Mouse (Mus musculus) c-Kit-positive CD71-positive TER-119-positive erythroid progenitor cells, embryonic 14.5 days (primary cell): Measurements from ENCODE around the gene Etfdh.

ENCODE experiments used
- DNase-seq: peaks from one replicate; pipeline ENCODE4 v3.0.0-alpha.2; 2013; ENCODE audit warnings: low spot score

The Etfdh gene

DNA sequence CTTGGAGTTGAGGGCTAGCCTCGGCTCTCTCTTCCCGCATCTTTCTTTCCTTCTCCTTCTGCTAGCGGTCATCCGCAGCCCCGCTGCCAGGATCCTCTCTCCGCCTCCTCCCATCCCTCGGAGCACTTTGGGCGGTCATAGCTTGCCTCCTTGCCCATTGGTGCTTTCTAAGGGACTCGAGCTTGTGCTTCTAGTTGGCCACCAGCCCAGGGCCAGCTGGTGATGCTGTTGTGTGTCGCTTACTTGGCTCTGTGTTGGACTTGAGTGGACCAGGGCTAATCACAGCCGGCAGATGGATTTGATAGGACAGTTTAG is at the start of gene Etfdh:
Gene Etfdh (minus strand): TSS at position 85 of the 315 bp plus-strand sequence.
- peak; percentile 56 for DNase-seq

DNA sequence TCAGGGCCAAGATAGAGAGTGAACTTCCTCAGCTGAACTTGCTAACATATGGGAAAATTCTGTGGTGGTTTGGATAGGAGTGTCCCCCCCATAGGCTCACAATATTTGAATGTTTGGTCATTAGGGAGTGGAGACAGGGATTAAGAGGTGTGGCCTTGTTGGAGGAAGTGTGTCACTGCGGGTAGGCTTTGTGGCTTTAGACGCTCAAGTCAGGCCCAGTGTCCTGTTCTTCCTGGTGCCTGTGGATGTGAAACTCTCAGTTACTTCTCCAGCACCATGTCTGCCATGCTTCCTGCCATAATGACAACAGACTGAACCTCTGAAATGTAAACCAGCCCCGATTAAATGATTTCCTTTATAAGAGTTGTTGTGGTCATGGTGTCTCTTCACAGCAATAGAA is 47.1 kb upstream of the Etfdh start:
- no peak for DNase-seq

GRCm38 (mm10) chr3:79674641-79675040 is 45.3 kb upstream of the Etfdh start:
- no peak for DNase-seq

- peak; percentile 74 for DNase-seq
These were observed 43.8 kb upstream of the Etfdh start for GRCm38 (mm10) chr3:79673082-79673481.

DNA sequence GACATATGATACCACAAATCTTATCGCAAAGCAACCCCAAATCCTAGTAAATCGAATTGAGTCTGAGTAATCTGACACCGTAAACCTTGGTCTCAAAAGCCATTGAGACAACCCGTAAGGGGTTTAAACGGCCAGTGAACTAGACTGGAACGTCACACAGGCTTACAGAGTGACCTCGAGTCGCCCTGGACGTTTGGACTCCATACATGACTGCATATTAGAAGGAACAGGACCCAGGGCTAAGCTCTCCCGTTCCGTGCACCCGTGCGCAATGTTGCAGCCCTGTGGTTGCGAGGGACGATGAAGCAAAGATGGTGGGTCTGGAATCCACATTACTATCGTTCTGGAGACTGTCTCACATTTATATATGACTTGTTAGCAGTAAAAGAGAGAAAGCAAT is 42.9 kb upstream of the Etfdh start:
- DNase-seq = no peak

DNA sequence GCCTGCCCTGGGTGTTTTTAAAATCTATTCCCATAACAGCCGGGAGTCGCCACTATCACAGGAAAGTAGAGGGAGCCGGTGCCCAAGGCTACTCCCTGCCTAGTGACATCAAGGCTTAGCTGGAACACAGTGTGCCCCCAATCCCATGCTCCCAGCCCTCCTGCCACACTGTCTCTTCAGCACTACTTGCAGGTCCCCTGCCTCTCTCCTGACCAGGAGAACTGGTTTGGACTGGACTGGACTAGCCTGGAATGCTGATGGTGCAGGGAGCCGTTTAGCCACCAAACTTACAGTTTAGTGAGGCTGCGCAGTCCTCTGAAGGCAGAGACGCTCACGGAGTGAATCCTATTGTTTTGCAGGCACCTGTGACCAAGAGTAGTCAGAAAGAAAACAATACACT is 41.3 kb upstream of the Etfdh start:
- no peak for DNase-seq

- peak; percentile 55 for DNase-seq
These were observed 35.6 kb upstream of the Etfdh start for GRCm38 (mm10) chr3:79664787-79665408.

DNA sequence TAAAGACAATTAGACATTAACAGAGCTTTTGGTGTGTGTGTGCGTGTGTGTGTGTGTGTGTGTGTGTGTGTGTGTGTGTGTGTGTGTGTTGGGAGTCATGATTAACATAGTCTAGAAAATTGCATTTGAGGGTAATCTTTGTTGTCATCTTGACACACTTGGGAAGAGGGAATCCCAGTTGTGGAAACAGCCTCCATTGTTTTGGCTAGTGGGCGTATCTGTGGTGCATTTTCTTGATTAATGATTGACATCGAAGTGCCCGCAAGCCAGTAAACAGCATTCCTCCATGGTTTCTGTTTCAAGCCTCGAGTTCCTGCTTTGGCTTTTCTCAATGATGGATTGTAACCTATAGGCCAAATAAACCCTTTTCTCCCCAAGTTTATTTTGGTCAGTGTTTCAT is 27.4 kb upstream of the Etfdh start:
- DNase-seq = no peak

GRCm38 (mm10) chr3:79652129-79652528 is 22.8 kb upstream of the Etfdh start:
- no peak for DNase-seq

GRCm38 (mm10) chr3:79628561-79629415 is 512 bp downstream of the Etfdh start, which contains the start of gene 4930579G24Rik:
Gene 4930579G24Rik (plus strand): TSS chr3:79629079.
- DNase-seq = peak; percentile 98

- DNase-seq = peak; percentile 63
These were observed 1.1 kb downstream of the Etfdh start for GRCm38 (mm10) chr3:79628182-79628560.

DNA sequence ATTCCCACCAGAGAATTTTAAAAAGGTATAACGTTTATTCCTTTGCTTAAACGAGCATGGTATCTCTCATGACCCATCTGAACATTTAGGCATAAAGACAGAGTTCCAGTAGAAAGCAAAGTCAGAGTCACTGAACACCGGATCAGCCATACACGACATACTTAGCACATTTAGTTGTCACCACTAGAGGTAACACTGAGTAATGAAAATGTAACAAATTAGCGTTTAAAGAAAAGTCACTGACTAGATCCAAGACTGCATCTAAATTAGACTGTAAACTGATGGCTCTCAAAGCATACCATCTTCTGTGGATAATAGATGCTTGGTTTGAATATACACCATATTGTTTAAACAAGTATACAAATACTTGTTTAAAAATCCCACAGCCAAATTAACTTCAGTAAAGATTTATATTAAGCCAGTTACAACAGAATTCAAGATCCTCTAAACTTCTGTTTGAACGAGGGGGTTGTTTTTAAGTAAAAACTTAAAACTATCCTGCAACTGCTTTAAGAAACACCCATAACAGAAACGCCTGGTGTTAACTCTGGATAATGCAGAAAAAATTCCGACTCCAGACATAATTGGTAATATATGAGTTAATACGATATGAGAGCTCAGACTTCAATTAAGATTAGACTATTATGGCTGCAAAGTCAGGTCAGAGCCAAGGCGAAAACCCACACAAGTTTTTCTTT is 1.7 kb downstream of the Etfdh start:
- DNase-seq = peak; percentile 43

DNA sequence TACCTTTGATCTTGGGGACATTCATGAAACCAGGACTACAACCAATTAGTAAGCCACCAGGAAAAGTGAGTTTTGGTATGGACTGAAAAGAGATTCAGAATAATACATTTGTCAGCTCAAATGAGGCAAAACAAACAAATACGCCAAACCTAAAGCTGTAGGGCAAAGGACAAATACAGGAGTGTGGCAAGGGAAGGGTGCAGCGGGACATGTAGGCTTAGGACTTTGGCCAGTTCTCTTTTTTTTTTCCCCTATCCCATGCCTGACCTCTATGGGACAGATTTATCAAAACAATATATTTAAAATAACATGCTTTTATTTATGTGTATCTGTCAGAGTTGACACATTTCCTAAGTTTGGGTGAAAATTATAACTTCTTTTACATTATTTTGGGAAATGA is 19.4 kb downstream of the Etfdh start:
- DNase-seq = no peak

GRCm38 (mm10) chr3:79595468-79595867 is 33.8 kb downstream of the Etfdh start:
- no peak for DNase-seq

DNA sequence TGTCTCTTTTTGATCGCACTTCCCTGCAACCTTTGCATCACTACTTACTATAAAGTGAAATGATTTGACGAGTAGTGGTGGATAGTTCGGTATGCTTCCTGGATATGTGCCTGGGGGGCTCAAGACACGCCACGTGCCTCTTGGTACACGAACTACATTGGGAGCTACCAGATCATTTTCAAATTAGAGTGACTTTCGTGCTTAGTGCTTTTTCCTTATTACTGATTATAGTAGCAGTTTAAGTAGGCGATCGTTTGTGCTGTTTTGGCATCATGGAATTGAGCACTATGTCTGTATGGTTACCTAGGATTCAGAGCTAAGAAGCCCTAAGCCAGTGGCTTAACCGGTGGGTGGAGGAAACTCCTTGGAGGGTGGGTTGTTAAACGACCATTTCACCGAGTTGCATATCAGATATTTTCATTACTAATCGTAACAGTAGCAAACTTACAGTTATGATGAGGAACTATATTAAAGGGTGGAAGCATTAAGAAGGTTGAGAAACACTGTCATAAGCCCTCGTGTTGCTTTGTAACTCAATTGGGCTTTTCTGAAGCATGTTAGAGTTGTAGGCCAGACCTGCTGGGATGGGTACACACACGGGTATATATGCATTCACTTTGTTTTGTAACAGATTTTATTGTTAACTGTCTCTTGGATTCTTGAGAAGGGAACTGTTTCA is 37.4 kb downstream of the Etfdh start:
- peak; percentile 33 for DNase-seq

DNA sequence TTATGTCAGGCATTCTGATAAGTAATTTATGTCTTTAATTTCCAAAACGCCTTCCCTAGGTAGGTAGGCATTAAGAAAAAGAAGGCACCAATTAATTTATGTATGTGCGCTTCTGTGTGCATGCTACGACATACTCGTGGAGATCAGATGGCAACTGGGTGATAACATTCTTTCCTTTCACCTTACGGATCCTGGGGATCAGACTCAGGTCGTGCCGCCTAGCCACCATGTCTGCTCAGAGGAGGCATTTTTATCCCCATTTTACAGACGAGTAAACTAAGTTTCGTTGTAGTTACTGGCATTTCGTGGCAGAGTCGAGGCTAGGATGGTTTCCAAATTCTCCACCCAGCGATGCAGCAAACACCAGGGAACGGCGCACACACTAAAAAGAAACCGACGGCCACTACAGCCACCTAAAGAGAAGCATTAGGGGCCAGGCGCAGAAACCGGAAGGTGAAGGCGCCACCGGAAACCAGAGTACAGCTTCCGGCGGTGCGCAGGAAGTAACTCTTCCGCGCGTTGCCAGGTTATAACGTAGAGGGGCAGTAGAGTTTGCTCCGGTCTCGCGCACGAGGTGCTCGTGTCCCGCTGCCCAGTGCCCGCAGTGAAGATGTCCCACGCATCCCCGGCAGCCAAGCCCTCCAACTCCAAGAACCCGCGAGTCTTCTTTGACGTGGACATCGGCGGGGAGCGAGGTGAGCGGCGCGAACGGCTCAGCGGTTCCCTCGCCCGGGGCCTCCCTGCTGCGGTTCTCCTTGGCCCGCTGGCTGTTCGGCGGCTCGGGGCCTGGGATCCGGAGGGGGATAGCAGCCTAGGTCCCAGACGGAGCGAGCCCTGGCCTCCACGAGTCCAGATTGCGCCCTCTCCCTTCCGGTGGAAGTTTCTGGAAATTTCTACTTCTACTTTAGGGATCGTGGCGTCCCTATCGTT is 38.2 kb downstream of the Etfdh start, which contains the start of gene Ppid:
Gene Ppid (plus strand): TSS at position 480 of the 930 bp plus-strand sequence.
- DNase-seq = peak; percentile 82

DNA sequence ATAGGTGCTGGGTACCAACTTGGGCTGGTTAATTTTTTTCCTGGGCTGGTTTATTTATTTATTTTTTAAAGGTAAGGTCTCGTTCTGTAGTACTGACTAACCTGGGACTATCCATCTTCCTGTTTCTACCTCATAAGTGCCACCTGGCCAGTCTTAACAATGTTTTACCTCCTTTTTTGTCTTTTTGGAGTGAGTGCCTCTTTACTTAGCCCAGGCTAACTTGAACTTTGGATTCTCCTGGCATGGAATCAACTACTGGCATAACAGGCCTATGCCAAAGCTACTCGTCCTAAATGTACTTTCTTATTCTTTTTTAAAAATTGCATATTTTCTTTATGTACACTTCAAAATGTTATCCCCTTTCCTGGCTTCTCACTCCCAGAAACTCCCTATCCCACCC is 39.6 kb downstream of the Etfdh start:
- DNase-seq = no peak

DNA sequence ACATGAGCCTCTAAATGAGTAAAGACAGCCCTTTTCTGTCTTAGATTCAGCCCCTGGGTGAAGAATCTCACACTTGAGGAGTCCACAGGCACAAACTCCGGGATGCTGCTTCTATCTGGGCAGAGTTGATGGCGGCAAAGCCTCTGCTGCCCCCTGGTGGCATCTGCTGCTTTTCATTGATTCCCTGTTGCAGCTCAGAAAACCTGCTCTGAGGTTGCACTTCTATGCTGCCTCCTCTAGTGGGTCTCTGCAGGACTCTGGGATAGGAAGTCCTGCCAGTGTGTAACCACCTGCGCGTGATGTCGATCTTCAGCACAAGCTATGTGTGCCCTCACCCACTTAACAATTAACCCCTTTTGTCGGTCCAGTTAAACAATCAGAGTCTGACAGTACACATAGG is 42.5 kb downstream of the Etfdh start:
- peak; percentile 90 for DNase-seq

- peak; percentile 84 for DNase-seq
These were observed 49.3 kb downstream of the Etfdh start for GRCm38 (mm10) chr3:79579891-79580575.

DNA sequence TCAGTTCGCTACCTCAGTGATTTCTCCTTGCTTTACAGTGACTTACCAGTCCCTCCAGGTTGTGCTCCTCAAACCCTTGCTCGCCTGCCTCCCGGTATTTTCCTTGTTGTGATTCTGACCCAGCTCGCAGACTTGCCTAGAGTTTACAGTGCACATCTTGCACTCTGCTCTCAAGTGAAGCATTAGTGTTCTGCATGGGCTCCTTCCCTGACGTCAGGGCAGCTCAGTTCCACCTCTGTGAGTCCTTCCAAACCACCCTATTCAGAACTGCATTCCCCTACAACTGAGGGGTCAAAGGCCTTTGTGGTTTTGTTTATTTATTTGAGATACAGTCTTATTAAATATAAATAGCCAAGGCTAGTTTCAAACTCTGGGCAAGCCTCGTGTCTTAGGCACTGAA is 51.1 kb downstream of the Etfdh start:
- DNase-seq = no peak

DNA sequence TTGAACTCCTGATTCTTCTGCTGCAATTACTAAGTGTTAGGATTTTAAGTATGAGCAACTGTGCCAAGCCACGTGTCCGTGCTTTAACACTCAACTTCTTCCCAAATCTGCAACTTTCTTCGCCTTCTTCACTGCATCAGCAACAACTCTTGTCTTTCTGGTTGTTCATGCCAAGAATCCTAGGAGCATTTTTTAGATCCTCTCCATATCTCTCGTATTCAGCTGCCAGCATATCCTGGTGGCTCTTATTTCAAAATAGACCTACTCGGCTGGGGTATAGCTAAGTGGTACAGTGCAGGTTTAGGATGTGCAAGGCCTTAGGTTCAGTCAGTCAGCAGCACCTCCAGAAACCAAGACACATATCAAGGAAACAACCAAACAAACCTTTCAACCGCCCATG is 51.7 kb downstream of the Etfdh start:
- no peak for DNase-seq
